Mouse (Mus musculus) heart, embryonic 13.5 days (tissue): ENCODE results near the gene Gys2. TPM values are rescaled to one million over a fixed set of nuclear protein-coding genes. Genes with fewer than 3 reads are reported as not detected.

Experiments used
- ATAC-seq: fragments of 200-750 bp; cut with Nextera tagmentation; 2 replicates; pipeline ENCODE4 v1.8.0; 2017; ENCODE audit warnings: moderate TSS enrichment; ENCODE audit not compliant: insufficient number of reproducible peaks, low FRiP score, low TSS enrichment; ENCODE audit errors: extremely low read depth
- H3K27ac ChIP-seq: fragments of 300-500 bp; sonication (generic); replicated peaks from 2 replicates; pipeline ENCODE4 v1.5.1; 2015; ENCODE audit warnings: moderate library complexity, mild to moderate bottlenecking, inconsistent platforms
- H3K27me3 ChIP-seq: fragments of 300-500 bp; sonication (generic); replicated peaks from 2 replicates; pipeline ENCODE4 v1.6.1; 2015; ENCODE audit warnings: mild to moderate bottlenecking, inconsistent platforms
- H3K36me3 ChIP-seq: fragments of 300-500 bp; sonication (generic); 2 replicates; pipeline ENCODE4 v1.6.1; 2015; ENCODE audit warnings: mild to moderate bottlenecking, inconsistent platforms
- H3K4me1 ChIP-seq: fragments of 300-500 bp; sonication (generic); 2 replicates; pipeline ENCODE4 v1.6.1; 2015; ENCODE audit warnings: inconsistent platforms
- H3K4me2 ChIP-seq: fragments of 300-500 bp; sonication (generic); 2 replicates; pipeline ENCODE4 v1.6.1; 2015; ENCODE audit warnings: inconsistent platforms, mild to moderate bottlenecking, moderate library complexity
- H3K4me3 ChIP-seq: fragments of 300-500 bp; sonication (generic); 2 replicates; pipeline ENCODE4 v1.5.1; 2015; ENCODE audit warnings: moderate library complexity, mild to moderate bottlenecking, inconsistent platforms
- H3K9ac ChIP-seq: fragments of 300-500 bp; sonication (generic); 2 replicates; pipeline ENCODE4 v1.6.1; 2015; ENCODE audit warnings: inconsistent platforms, mild to moderate bottlenecking, moderate library complexity
- H3K9me3 ChIP-seq: fragments of 300-500 bp; sonication (generic); 2 replicates; pipeline ENCODE4 v1.6.1; 2016; ENCODE audit warnings: inconsistent platforms
- WGBS: fragments of 180-500 bp; shearing (Covaris S2); methylation state at CpG from one replicate; pipeline ENCODE4 v1.1.7; 2015; ENCODE audit warnings: mixed read lengths; 5-methylcytosine and 5-hydroxymethylcytosine counted together
- polyA plus RNA-seq: library from polyadenylated mRNA; unstranded; fragments of >200 nt; fragmentation: Nextera tagmentation; extraction: Ambion mirVana; gene quantifications from 2 replicates; pipeline ENCODE4 v1.2.1, GENCODE M21; 2015

Gys2 gene
- polyA plus RNA-seq, 1 experiment from 2014 or later, result 0.23 TPM

- no peak for ATAC-seq
- 50% methylated on average over 7 of the region's 7 CpGs for WGBS
- no peak overlapping the region for H3K27ac ChIP-seq
- no peak overlapping the region for H3K4me3 ChIP-seq
- no peaks in the 10 kb centered on the region for H3K36me3 ChIP-seq
- no peaks in the 10 kb centered on the region for H3K27me3 ChIP-seq
- no peaks in the 10 kb centered on the region for H3K4me1 ChIP-seq
- H3K4me2 ChIP-seq, result no peak overlapping the region
- H3K9me3 ChIP-seq, result no peaks in the 10 kb centered on the region
- H3K9ac ChIP-seq, result no peak overlapping the region
These were observed 17.5 kb downstream of the Gys2 start for GRCm38 (mm10) chr6:142455314-142455996.

- Histone ChIP-seq H3K27me3 (no peaks in the 10 kb centered on the region), H3K27ac (no peak overlapping the region), H3K4me2 (no peak overlapping the region), H3K4me1 (no peaks in the 10 kb centered on the region), H3K4me3 (no peak overlapping the region), H3K9ac (no peak overlapping the region), H3K36me3 (no peaks in the 10 kb centered on the region), H3K9me3 (no peaks in the 10 kb centered on the region)
- WGBS, result 80% methylated on average over 2 of the region's 2 CpGs
- no peak for ATAC-seq
These were observed 19.6 kb downstream of the Gys2 start for GRCm38 (mm10) chr6:142453311-142453710.

- no peak overlapping the region for H3K4me3 ChIP-seq
- H3K36me3 ChIP-seq, result no peaks in the 10 kb centered on the region
- no peaks in the 10 kb centered on the region for H3K9me3 ChIP-seq
- H3K4me2 ChIP-seq, result 0 out of 2 replicates have a peak overlapping the region, but pooled peaks have one; percentile 25
- H3K4me1 ChIP-seq, result no peaks in the 10 kb centered on the region
- no peak overlapping the region for H3K27ac ChIP-seq
- H3K27me3 ChIP-seq, result 0 out of 2 replicates have a peak, but pooled peaks cover 3% of the 10 kb centered on the region
- WGBS, result 54% methylated on average over 12 of the region's 12 CpGs
- no peak overlapping the region for H3K9ac ChIP-seq
- no peak for ATAC-seq
These were observed 21.5 kb downstream of the Gys2 start for GRCm38 (mm10) chr6:142451381-142451780.

GRCm38 (mm10) chr6:142429072-142429471 is 43.8 kb downstream of the Gys2 start:
- H3K4me3 ChIP-seq, result no peak overlapping the region
- no peak for ATAC-seq
- no peak overlapping the region for H3K4me2 ChIP-seq
- H3K27me3 ChIP-seq, result 0 out of 2 replicates have a peak, but pooled peaks cover 3% of the 10 kb centered on the region
- no peaks in the 10 kb centered on the region for H3K9me3 ChIP-seq
- no peak overlapping the region for H3K27ac ChIP-seq
- no peak overlapping the region for H3K9ac ChIP-seq
- no peaks in the 10 kb centered on the region for H3K36me3 ChIP-seq
- H3K4me1 ChIP-seq, result no peaks in the 10 kb centered on the region

GRCm38 (mm10) chr6:142424976-142425375 is 47.9 kb downstream of the Gys2 start:
- Histone ChIP-seq H3K4me1 (no peaks in the 10 kb centered on the region), H3K9me3 (no peaks in the 10 kb centered on the region), H3K9ac (no peak overlapping the region), H3K27me3 (no peaks in the 10 kb centered on the region), H3K4me2 (no peak overlapping the region), H3K27ac (no peak overlapping the region), H3K36me3 (no peaks in the 10 kb centered on the region), H3K4me3 (no peak overlapping the region)
- WGBS, result 80% methylated on average over 7 of the region's 7 CpGs
- ATAC-seq, result no peak

- no peaks in the 10 kb centered on the region for H3K36me3 ChIP-seq
- under 1% methylated on average over 22 of the region's 24 CpGs for WGBS
- peak overlapping the region; percentile 63 for H3K4me2 ChIP-seq
- peak overlapping the region; percentile 39 for H3K4me3 ChIP-seq
- no peak overlapping the region for H3K27ac ChIP-seq
- peaks cover 11% of the 10 kb centered on the region for H3K4me1 ChIP-seq
- H3K27me3 ChIP-seq, result peaks cover 42% of the 10 kb centered on the region
- ATAC-seq, result no peak
- no peaks in the 10 kb centered on the region for H3K9me3 ChIP-seq
- peak overlapping the region; percentile 65 for H3K9ac ChIP-seq
These were observed 58.3 kb downstream of the Gys2 start for GRCm38 (mm10) chr6:142414597-142414996.

GRCm38 (mm10) chr6:142413845-142414244 is 59.1 kb downstream of the Gys2 start:
- Histone ChIP-seq H3K27me3 (peaks cover 42% of the 10 kb centered on the region), H3K9ac (no peak overlapping the region), H3K4me1 (peaks cover 11% of the 10 kb centered on the region), H3K4me3 (no peak overlapping the region), H3K9me3 (no peaks in the 10 kb centered on the region), H3K36me3 (no peaks in the 10 kb centered on the region), H3K4me2 (peak overlapping the region; percentile 16; the same call in 1 of the 2 replicates), H3K27ac (no peak overlapping the region)
- no peak for ATAC-seq
- 13% methylated on average over 12 of the region's 12 CpGs for WGBS

GRCm38 (mm10) chr6:142412906-142413491 is 59.9 kb downstream of the Gys2 start, which contains the start of gene Spx:
TSS of gene Spx (plus strand) at chr6:142413441.
- H3K27me3 ChIP-seq, result peaks cover 42% of the 10 kb centered on the region
- 0 out of 2 replicates have a peak within 1 kb of the TSS, but pooled peaks have one; percentile 39 for H3K4me3 ChIP-seq
- no peak for ATAC-seq
- 0 out of 2 replicates have a peak, but pooled peaks cover 3% of the 10 kb centered on the region for H3K36me3 ChIP-seq
- H3K4me2 ChIP-seq, result peak within 1 kb of the TSS; percentile 63
- 0 out of 2 replicates have a peak within 1 kb of the TSS, but pooled peaks have one; percentile 65 for H3K9ac ChIP-seq
- H3K4me1 ChIP-seq, result peaks cover 11% of the 10 kb centered on the region
- H3K27ac ChIP-seq, result no peak within 1 kb of the TSS
- WGBS, result 61% methylated on average over 11 of the region's 11 CpGs
- H3K9me3 ChIP-seq, result no peaks in the 10 kb centered on the region

- Histone ChIP-seq H3K36me3 (0 out of 2 replicates have a peak, but pooled peaks cover 3% of the 10 kb centered on the region), H3K27ac (no peak overlapping the region), H3K9ac (no peak overlapping the region), H3K4me3 (no peak overlapping the region), H3K9me3 (no peaks in the 10 kb centered on the region), H3K4me1 (peaks cover 11% of the 10 kb centered on the region), H3K4me2 (no peak overlapping the region), H3K27me3 (peaks cover 39% of the 10 kb centered on the region)
- whole genome bisulfite sequencing, result 27% methylated on average over 1 of the region's 1 CpGs
- no peak for ATAC-seq
These were observed 61.8 kb downstream of the Gys2 start for GRCm38 (mm10) chr6:142411140-142411539.

GRCm38 (mm10) chr6:142395756-142396155 is 77.2 kb downstream of the Gys2 start:
- WGBS, result 89% methylated on average over 6 of the region's 6 CpGs
- Histone ChIP-seq H3K36me3 (peaks cover 49% of the 10 kb centered on the region), H3K9ac (no peak overlapping the region), H3K4me2 (no peak overlapping the region), H3K4me1 (peaks cover 9% of the 10 kb centered on the region; the same call in 1 of the 2 replicates), H3K9me3 (no peaks in the 10 kb centered on the region), H3K4me3 (no peak overlapping the region), H3K27ac (no peak overlapping the region), H3K27me3 (no peaks in the 10 kb centered on the region)
- no peak for ATAC-seq

- no peak for ATAC-seq
- Histone ChIP-seq H3K9me3 (no peaks in the 10 kb centered on the region), H3K27me3 (no peaks in the 10 kb centered on the region), H3K4me1 (peaks cover 12% of the 10 kb centered on the region; the same call in 1 of the 2 replicates), H3K9ac (no peak overlapping the region), H3K4me3 (no peak overlapping the region), H3K4me2 (no peak overlapping the region), H3K36me3 (peaks cover 43% of the 10 kb centered on the region), H3K27ac (no peak overlapping the region)
- 79% methylated on average over 5 of the region's 5 CpGs for WGBS
These were observed 78.2 kb downstream of the Gys2 start for GRCm38 (mm10) chr6:142394669-142395068.
